ENCODE assay signal across 8 mouse cellular contexts in genomic region chr1:75190577-75190976, GRCm38 (mm10). TPM values are rescaled to one million over a fixed set of nuclear protein-coding genes. Genes with fewer than 3 reads are reported as not detected.
DNase-seq lines count a peak whose midpoint lies in the region; ATAC-seq and TF ChIP-seq lines count a peak whose summit lies in the region.

No protein-coding gene starts in this region.

- ATAC-seq in megakaryocyte, adult 5-6 weeks (ENCODE audit: poor library complexity, severe bottlenecking) = no peak
- peak; percentile 14; the same call in 1 of the 2 replicates for ATAC-seq in liver, embryonic 12.5 days
- no peak for ATAC-seq in stomach, embryonic 15.5 days (ENCODE audit: insufficient read depth, low FRiP score, low read depth)

- H3K4me3 ChIP-seq in cerebellum, adult 2 months (replicated peaks; ENCODE audit: insufficient read depth, low read depth, low read length) = peak overlapping the region; percentile 82
- peak overlapping the region; percentile 97 for H3K4me3 ChIP-seq in megakaryocyte, embryonic 14.5 days (replicated peaks)
- H3K4me3 ChIP-seq in liver, embryonic 12.5 days = peak overlapping the region; percentile 84
- peak overlapping the region; percentile 90; the same call in 1 of the 2 replicates for H3K4me3 ChIP-seq in stomach, embryonic 15.5 days (replicated peaks)

- no peak overlapping the region for H3K27ac ChIP-seq in cerebellum, adult 2 months (ENCODE audit: insufficient read depth, low read length)
- H3K27ac ChIP-seq in liver, embryonic 12.5 days = peak overlapping the region; percentile 96
- no peak overlapping the region for H3K27ac ChIP-seq in stomach, embryonic 15.5 days

- H3K4me1 ChIP-seq in cerebellum, adult 2 months (ENCODE audit: control insufficient read depth, insufficient read depth, low read length) = peaks cover 11% of the 10 kb centered on the region
- H3K4me1 ChIP-seq in megakaryocyte, embryonic 14.5 days = peaks cover 66% of the 10 kb centered on the region
- H3K4me1 ChIP-seq in liver, embryonic 12.5 days = peaks cover 51% of the 10 kb centered on the region
- peaks cover 19% of the 10 kb centered on the region for H3K4me1 ChIP-seq in stomach, embryonic 15.5 days

- 27% methylated on average over 2 of the region's 2 CpGs for WGBS in cerebellum, adult 2 months
- 29% methylated on average over 2 of the region's 2 CpGs for WGBS in liver, embryonic 12.5 days (ENCODE audit: insufficient replicate concordance)
- WGBS in stomach, embryonic 15.5 days = 39% methylated on average over 2 of the region's 2 CpGs

- no peak for DNase-seq in cerebellum, adult 2 months
- DNase-seq in cerebellum, adult 18-20 months = no peak
- DNase-seq in thymus, adult 18-20 months = no peak
- no peak for DNase-seq in layer of hippocampus, postnatal 10 days (ENCODE audit: low spot score in 2 of 2)

- peaks cover 63% of the 10 kb centered on the region for H3K36me3 ChIP-seq in megakaryocyte, embryonic 14.5 days (replicated peaks; ENCODE audit: low read length)
- peaks cover 51% of the 10 kb centered on the region for H3K36me3 ChIP-seq in liver, embryonic 12.5 days
- peaks cover 27% of the 10 kb centered on the region for H3K36me3 ChIP-seq in stomach, embryonic 15.5 days

- TF ChIP-seq CTCF in cerebellum, adult 2 months (IDR thresholded peaks at IDR 0.05; ENCODE audit: borderline replicate concordance, insufficient read depth, low read depth, low read length) = no peak

- no peak for TF ChIP-seq POLR2A in cerebellum, adult 2 months (IDR thresholded peaks at IDR 0.05; ENCODE audit: borderline replicate concordance, insufficient read depth, low read length)

- no peaks in the 10 kb centered on the region for H3K9me3 ChIP-seq in megakaryocyte, embryonic 14.5 days
- no peaks in the 10 kb centered on the region for H3K9me3 ChIP-seq in liver, embryonic 12.5 days (replicated peaks)
- no peaks in the 10 kb centered on the region for H3K9me3 ChIP-seq in stomach, embryonic 15.5 days

- no peaks in the 10 kb centered on the region for H3K27me3 ChIP-seq in cerebellum, adult 2 months (ENCODE audit: control insufficient read depth, insufficient read depth, low read length)
- no peaks in the 10 kb centered on the region for H3K27me3 ChIP-seq in megakaryocyte, embryonic 14.5 days (replicated peaks)
- no peaks in the 10 kb centered on the region for H3K27me3 ChIP-seq in liver, embryonic 12.5 days (replicated peaks)
- no peaks in the 10 kb centered on the region for H3K27me3 ChIP-seq in stomach, embryonic 15.5 days (replicated peaks)

- peak overlapping the region; percentile 93 for H3K4me2 ChIP-seq in liver, embryonic 12.5 days
- H3K4me2 ChIP-seq in stomach, embryonic 15.5 days = peak overlapping the region; percentile 91

- peak overlapping the region; percentile 94 for H3K9ac ChIP-seq in liver, embryonic 12.5 days
- H3K9ac ChIP-seq in stomach, embryonic 15.5 days = no peak overlapping the region

RNA-seq across cellular contexts. Expression of gene Ankzf1, which starts 1.4 kb away (rescaled TPM):
- polyA plus RNA-seq in cerebellum, adult 2 months (2012; rRNA removed) = 41.0 and 44.6 TPM in 2 replicates
- polyA plus RNA-seq in megakaryocyte, embryonic 14.5 days (2012; ENCODE audit: insufficient read depth, low replicate concordance) = 0.68 and 8.0 TPM in 2 replicates
- total RNA-seq in megakaryocyte, adult 5-6 weeks (2015) = 6.2 and 7.6 TPM in 2 replicates
- 24.5 and 24.6 TPM in 2 replicates for total RNA-seq in megakaryocyte, adult 5-6 weeks (2017)
- 13.4 and 14.5 TPM in 2 replicates for polyA plus RNA-seq in liver, embryonic 12.5 days (2016; fragmentation: Nextera tagmentation; extraction: Ambion mirVana)
- 24.7 and 26.7 TPM in 2 replicates for polyA plus RNA-seq in stomach, embryonic 15.5 days (2015; fragmentation: Nextera tagmentation; extraction: Ambion mirVana)
- total RNA-seq in layer of hippocampus, postnatal 10 days (2021) = 10 to 100 TPM; 19.9 to 21.0 TPM

RNA-seq across cellular contexts. Expression of gene Atg9a, which starts 1.4 kb away (rescaled TPM):
- polyA plus RNA-seq in cerebellum, adult 2 months (2012; rRNA removed) = 120 and 128 TPM in 2 replicates
- polyA plus RNA-seq in megakaryocyte, embryonic 14.5 days (2012; ENCODE audit: insufficient read depth, low replicate concordance) = 58.1 and 99.4 TPM in 2 replicates
- total RNA-seq in megakaryocyte, adult 5-6 weeks (2015) = 26.7 and 34.8 TPM in 2 replicates
- total RNA-seq in megakaryocyte, adult 5-6 weeks (2017) = 12.8 and 21.3 TPM in 2 replicates
- polyA plus RNA-seq in liver, embryonic 12.5 days (2016; fragmentation: Nextera tagmentation; extraction: Ambion mirVana) = 26.2 and 27.3 TPM in 2 replicates
- 26.5 and 27.0 TPM in 2 replicates for polyA plus RNA-seq in stomach, embryonic 15.5 days (2015; fragmentation: Nextera tagmentation; extraction: Ambion mirVana)
- 100 to 1,000 TPM in 1 of 2 experiments, 10 to 100 TPM in 1; 93.9 to 109 TPM for total RNA-seq in layer of hippocampus, postnatal 10 days (2021)

RNA-seq across cellular contexts. Expression of gene Abcb6, which starts 10.4 kb away (rescaled TPM):
- 19.2 and 22.4 TPM in 2 replicates for polyA plus RNA-seq in cerebellum, adult 2 months (2012; rRNA removed)
- 6.4 and 12.6 TPM in 2 replicates for polyA plus RNA-seq in megakaryocyte, embryonic 14.5 days (2012; ENCODE audit: insufficient read depth, low replicate concordance)
- 2.5 and 4.0 TPM in 2 replicates for total RNA-seq in megakaryocyte, adult 5-6 weeks (2015)
- 3.6 and 5.3 TPM in 2 replicates for total RNA-seq in megakaryocyte, adult 5-6 weeks (2017)
- 82.0 and 86.2 TPM in 2 replicates for polyA plus RNA-seq in liver, embryonic 12.5 days (2016; fragmentation: Nextera tagmentation; extraction: Ambion mirVana)
- polyA plus RNA-seq in stomach, embryonic 15.5 days (2015; fragmentation: Nextera tagmentation; extraction: Ambion mirVana) = 23.9 and 26.8 TPM in 2 replicates
- total RNA-seq in layer of hippocampus, postnatal 10 days (2021) = 10 to 100 TPM; 37.7 to 45.8 TPM

RNA-seq across cellular contexts. Expression of gene Glb1l, which starts 20.0 kb away (rescaled TPM):
- 10.8 TPM in 2 replicates for polyA plus RNA-seq in cerebellum, adult 2 months (2012; rRNA removed)
- 0.47 and 1.1 TPM in 2 replicates for polyA plus RNA-seq in megakaryocyte, embryonic 14.5 days (2012; ENCODE audit: insufficient read depth, low replicate concordance)
- total RNA-seq in megakaryocyte, adult 5-6 weeks (2015) = 7.5 and 8.2 TPM in 2 replicates
- total RNA-seq in megakaryocyte, adult 5-6 weeks (2017) = 6.7 and 12.2 TPM in 2 replicates
- 5.2 and 6.1 TPM in 2 replicates for polyA plus RNA-seq in liver, embryonic 12.5 days (2016; fragmentation: Nextera tagmentation; extraction: Ambion mirVana)
- 15.5 and 17.1 TPM in 2 replicates for polyA plus RNA-seq in stomach, embryonic 15.5 days (2015; fragmentation: Nextera tagmentation; extraction: Ambion mirVana)
- 10 to 100 TPM; 22.4 to 23.2 TPM for total RNA-seq in layer of hippocampus, postnatal 10 days (2021)

RNA-seq across cellular contexts. Expression of gene Stk16, which starts 20.1 kb away (rescaled TPM):
- 161 and 167 TPM in 2 replicates for polyA plus RNA-seq in cerebellum, adult 2 months (2012; rRNA removed)
- polyA plus RNA-seq in megakaryocyte, embryonic 14.5 days (2012; ENCODE audit: insufficient read depth, low replicate concordance) = 195 and 221 TPM in 2 replicates
- total RNA-seq in megakaryocyte, adult 5-6 weeks (2015) = 99.9 and 101 TPM in 2 replicates
- total RNA-seq in megakaryocyte, adult 5-6 weeks (2017) = 71.1 and 84.6 TPM in 2 replicates
- polyA plus RNA-seq in liver, embryonic 12.5 days (2016; fragmentation: Nextera tagmentation; extraction: Ambion mirVana) = 107 and 110 TPM in 2 replicates
- polyA plus RNA-seq in stomach, embryonic 15.5 days (2015; fragmentation: Nextera tagmentation; extraction: Ambion mirVana) = 120 and 132 TPM in 2 replicates
- total RNA-seq in layer of hippocampus, postnatal 10 days (2021) = 10 to 100 TPM; 88.8 to 97.7 TPM
